Mouse (Mus musculus): ENCODE results near the gene Sebox.
"Not testable (repeated sequence)": the region's sequence is repeated elsewhere in the genome, so short reads cannot be mapped to it uniquely, and the experiment has no call there.

Sebox gene

GRCm38 (mm10) chr11:78497544-78498522, 5.4 kb upstream of the Sebox start, which contains the start of gene Sarm1:
Sarm1 (minus strand) TSS chr11:78497754.
- peak; percentile 98 for DNase-seq (ENCODE audit: low spot score)

GRCm38 (mm10) chr11:78499004-78499403, 4.2 kb upstream of the Sebox start, which contains the start of gene Vtn:
Vtn (plus strand) TSS chr11:78499091.
- no peak for DNase-seq (ENCODE audit: low spot score)

GRCm38 (mm10) chr11:78499543-78499942, 3.7 kb upstream of the Sebox start:
- DNase-seq (ENCODE audit: low spot score): no peak

GRCm38 (mm10) chr11:78500623-78501202, 2.5 kb upstream of the Sebox start:
- no peak for DNase-seq (ENCODE audit: low spot score)

GRCm38 (mm10) chr11:78501529-78501928, 1.7 kb upstream of the Sebox start:
- no peak for DNase-seq (ENCODE audit: low spot score)

- DNase-seq (ENCODE audit: low spot score): no peak
These were observed 2.2 kb downstream of the Sebox start for GRCm38 (mm10) chr11:78505430-78505829.

GRCm38 (mm10) chr11:78509148-78509547, 5.9 kb downstream of the Sebox start:
- peak; percentile 41 for DNase-seq (ENCODE audit: low spot score)

GRCm38 (mm10) chr11:78512025-78512957, 9.0 kb downstream of the Sebox start, which contains the start of the genes Tmem199 and Poldip2:
Tmem199 (minus strand) TSS chr11:78512172.
Poldip2 (plus strand) TSS chr11:78512193.
- DNase-seq (ENCODE audit: low spot score): peak; percentile 93

GRCm38 (mm10) chr11:78513106-78513790, 10.0 kb downstream of the Sebox start:
- DNase-seq (ENCODE audit: low spot score): no peak

- no peak for DNase-seq (ENCODE audit: low spot score)
These were observed 12.5 kb downstream of the Sebox start for GRCm38 (mm10) chr11:78515549-78516325.

GRCm38 (mm10) chr11:78518931-78519330, 15.7 kb downstream of the Sebox start:
- DNase-seq (ENCODE audit: low spot score): no peak

GRCm38 (mm10) chr11:78521880-78522279, 18.6 kb downstream of the Sebox start:
- no peak for DNase-seq (ENCODE audit: low spot score)

GRCm38 (mm10) chr11:78522481-78522997, 19.3 kb downstream of the Sebox start:
- peak; percentile 48 for DNase-seq (ENCODE audit: low spot score)

- DNase-seq (ENCODE audit: low spot score): no peak
These were observed 20.2 kb downstream of the Sebox start for GRCm38 (mm10) chr11:78523241-78523955.

GRCm38 (mm10) chr11:78524838-78525237, 21.6 kb downstream of the Sebox start:
- no peak for DNase-seq (ENCODE audit: low spot score)

- DNase-seq (ENCODE audit: low spot score): no peak
These were observed 25.5 kb downstream of the Sebox start for GRCm38 (mm10) chr11:78528714-78529113.

GRCm38 (mm10) chr11:78530001-78530400, 26.8 kb downstream of the Sebox start:
- no peak for DNase-seq (ENCODE audit: low spot score)

- no peak for DNase-seq (ENCODE audit: low spot score)
These were observed 27.8 kb downstream of the Sebox start for GRCm38 (mm10) chr11:78531046-78531445.

GRCm38 (mm10) chr11:78531515-78531914, 28.3 kb downstream of the Sebox start:
- not testable (repeated sequence) for DNase-seq (ENCODE audit: low spot score)
